Mouse (Mus musculus): Measurements from ENCODE around the gene Ccdc171.

DNA sequence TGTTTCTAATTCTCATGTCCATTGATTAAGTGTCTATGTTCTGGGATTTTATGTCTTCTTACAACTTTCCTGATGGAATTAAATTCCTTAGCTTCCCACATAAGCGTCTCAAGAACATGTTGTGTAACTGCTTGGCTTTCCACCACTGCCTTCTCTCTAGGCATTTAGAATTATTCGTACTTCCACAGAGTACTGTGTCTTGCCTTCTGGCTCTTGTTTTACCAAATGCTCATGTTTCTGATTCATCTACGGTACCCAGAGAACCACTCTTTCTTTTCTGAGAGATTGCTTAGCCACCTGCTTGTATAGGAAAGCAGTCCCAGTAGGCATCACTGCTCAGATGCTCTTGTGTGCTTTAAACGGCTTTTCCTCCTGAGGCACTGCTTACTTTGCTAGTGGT, 151.1 kb downstream of the Ccdc171 start:
- TF ChIP-seq CTCF (IDR thresholded peaks at IDR 0.05; ENCODE audit: low read depth) (no peak), EP300 (IDR thresholded peaks at IDR 0.05; ENCODE audit: low read depth) (no peak)
